Mouse (Mus musculus) liver, embryonic 11.5 days (tissue): ENCODE measurements at regions not wholly inside any gene's neighbourhood (a gene's known extent, or its start where the extent isn't known, plus 50 kb on each side); places are given as distances from the start of the nearest gene placed in this dataset.
A peak's percentile ranks its signal among the peaks of the same experiment; 100 is the strongest.

Experiments
- ATAC-seq: fragments of 200-750 bp; cut with Nextera tagmentation; replicated peaks from 2 replicates; pipeline ENCODE4 v1.8.0; 2017; ENCODE audit warnings: moderate number of reproducible peaks, mild to moderate bottlenecking, moderate TSS enrichment, moderate library complexity; ENCODE audit not compliant: low FRiP score
- DNase-seq: peaks from one replicate; pipeline ENCODE4 v3.0.0-alpha.2; 2017; ENCODE audit warnings: low spot score
- H3K27ac ChIP-seq: fragments of 300-500 bp; sonication (generic); 2 replicates; pipeline ENCODE4 v1.5.1; 2014; ENCODE audit warnings: mild to moderate bottlenecking, low read depth, low read length, control low read depth
- H3K27me3 ChIP-seq: fragments of 300-500 bp; sonication (generic); replicated peaks from 2 replicates; pipeline ENCODE4 v1.6.1; 2014; ENCODE audit warnings: low read length, mixed read lengths; ENCODE audit not compliant: control insufficient read depth, insufficient read depth
- H3K36me3 ChIP-seq: fragments of 300-500 bp; sonication (generic); 2 replicates; pipeline ENCODE4 v1.6.1; 2014; ENCODE audit warnings: mild to moderate bottlenecking, low read length, moderate library complexity, mixed read lengths; ENCODE audit not compliant: control insufficient read depth, insufficient read depth
- H3K4me1 ChIP-seq: fragments of 300-500 bp; sonication (generic); replicated peaks from 2 replicates; pipeline ENCODE4 v1.6.1; 2014; ENCODE audit warnings: low read length, mixed read lengths; ENCODE audit not compliant: control insufficient read depth, insufficient read depth
- H3K4me2 ChIP-seq: fragments of 300-500 bp; sonication (generic); 2 replicates; pipeline ENCODE4 v1.6.1; 2014; ENCODE audit warnings: mild to moderate bottlenecking, control low read depth, moderate library complexity
- H3K4me3 ChIP-seq: fragments of 300-500 bp; sonication (generic); 2 replicates; pipeline ENCODE4 v1.5.1; 2014; ENCODE audit warnings: low read depth, low read length, control low read depth
- H3K9ac ChIP-seq: fragments of 300-500 bp; sonication (generic); 2 replicates; pipeline ENCODE4 v1.6.1; 2014; ENCODE audit warnings: low read depth, low read length, control low read depth
- H3K9me3 ChIP-seq: fragments of 300-500 bp; sonication (generic); 2 replicates; pipeline ENCODE4 v1.6.1; 2016; ENCODE audit warnings: low read length, inconsistent platforms, mixed read lengths; ENCODE audit not compliant: control insufficient read depth
- WGBS: fragments of 180-500 bp; shearing (Covaris S2); extraction: QIAGEN DNeasy Blood & Tissue Kit; methylation state at CpG from one replicate; pipeline ENCODE4 v1.1.7; 2014; 5-methylcytosine and 5-hydroxymethylcytosine counted together

DNA sequence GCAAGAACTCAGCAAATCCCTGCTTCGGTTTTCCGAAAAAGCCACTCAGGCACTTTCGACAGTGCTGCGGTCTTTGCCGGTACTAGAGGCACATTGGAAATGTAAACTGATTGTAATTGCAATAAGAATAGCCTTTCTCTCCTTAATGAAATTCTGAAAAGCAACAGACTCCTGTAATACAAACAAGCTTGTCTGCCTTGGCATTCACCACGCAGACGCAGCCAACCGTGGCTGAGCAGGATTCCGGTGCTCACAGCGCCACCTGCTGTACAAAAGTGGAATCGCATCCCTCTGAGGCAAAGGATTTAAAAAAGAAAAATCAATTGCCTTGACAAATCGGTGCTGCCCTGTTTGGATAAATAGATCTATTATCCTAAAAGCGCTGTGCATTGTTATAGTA is 2395.2 kb upstream of the 5930422O12Rik start:
- no peaks in the 10 kb centered on the region; the same call in 1 of the 2 replicates for H3K4me1 ChIP-seq
- 7% methylated on average over 13 of the region's 13 CpGs for WGBS
- DNase-seq (peak; percentile 70), ATAC-seq (no peak)
- no peaks in the 10 kb centered on the region for H3K27me3 ChIP-seq
- H3K9me3 ChIP-seq, result no peaks in the 10 kb centered on the region
- no peaks in the 10 kb centered on the region for H3K36me3 ChIP-seq
- H3K27ac ChIP-seq, result no peak overlapping the region
- no peak overlapping the region for H3K9ac ChIP-seq
- peak overlapping the region; percentile 66 for H3K4me2 ChIP-seq
- H3K4me3 ChIP-seq, result peak overlapping the region; percentile 43

DNA sequence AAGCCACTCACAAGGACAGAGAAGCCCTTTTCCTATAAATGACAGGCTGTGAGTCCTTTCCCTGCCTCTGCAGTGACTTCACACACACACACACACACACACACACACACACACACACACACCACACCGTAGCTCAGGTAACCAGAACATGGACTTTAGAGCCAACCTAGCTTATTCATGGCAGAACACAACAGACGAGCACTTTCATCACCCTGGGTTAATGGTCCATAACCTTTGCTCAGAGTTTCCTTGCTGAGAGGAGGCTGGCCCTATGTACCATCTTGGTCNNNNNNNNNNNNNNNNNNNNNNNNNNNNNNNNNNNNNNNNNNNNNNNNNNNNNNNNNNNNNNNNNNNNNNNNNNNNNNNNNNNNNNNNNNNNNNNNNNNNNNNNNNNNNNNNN is 2391.6 kb upstream of the 5930422O12Rik start:
- Histone ChIP-seq H3K27me3 (no peaks in the 10 kb centered on the region), H3K4me3 (no peak overlapping the region), H3K9me3 (no peaks in the 10 kb centered on the region), H3K4me2 (no peak overlapping the region), H3K4me1 (no peaks in the 10 kb centered on the region; the same call in 1 of the 2 replicates), H3K27ac (no peak overlapping the region), H3K36me3 (no peaks in the 10 kb centered on the region), H3K9ac (no peak overlapping the region)
- DNase-seq (no peak), ATAC-seq (no peak)
- 64% methylated on average over 2 of the region's 2 CpGs for WGBS
